Mouse (Mus musculus): ENCODE results near the gene Olfr978. TPM values are rescaled to one million over a fixed set of nuclear protein-coding genes. Genes with fewer than 3 reads are reported as not detected.

Olfr978 gene
- total RNA-seq (2023): not detected in 2 replicates

GRCm38 (mm10) chr9:39991813-39992212 lies at the start of gene Olfr978:
TSS of gene Olfr978 (plus strand) at chr9:39992113.

DNA sequence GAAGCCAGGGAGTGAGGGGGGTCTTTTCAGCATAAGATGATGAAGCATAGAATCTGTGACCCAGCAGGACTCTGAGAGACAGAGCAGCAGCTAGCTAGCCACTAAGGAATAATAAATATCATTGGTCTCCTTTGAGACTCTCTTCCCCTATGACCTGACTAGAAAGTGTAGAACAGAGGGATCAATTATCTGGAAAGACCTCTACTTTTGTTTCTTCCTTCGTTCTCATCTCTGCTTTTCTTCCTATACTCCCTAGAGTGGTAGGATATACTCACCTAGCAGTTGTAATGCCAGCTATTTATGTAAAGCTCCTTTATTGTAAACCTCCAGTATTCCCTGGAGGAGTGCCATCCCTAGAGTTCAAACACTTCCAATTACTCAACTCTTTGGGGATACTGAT lies 40.0 kb upstream of the Olfr978 start, which contains the start of gene Olfr975:
Gene Olfr975 (minus strand): TSS at position 101 of the 400 bp plus-strand sequence.

DNA sequence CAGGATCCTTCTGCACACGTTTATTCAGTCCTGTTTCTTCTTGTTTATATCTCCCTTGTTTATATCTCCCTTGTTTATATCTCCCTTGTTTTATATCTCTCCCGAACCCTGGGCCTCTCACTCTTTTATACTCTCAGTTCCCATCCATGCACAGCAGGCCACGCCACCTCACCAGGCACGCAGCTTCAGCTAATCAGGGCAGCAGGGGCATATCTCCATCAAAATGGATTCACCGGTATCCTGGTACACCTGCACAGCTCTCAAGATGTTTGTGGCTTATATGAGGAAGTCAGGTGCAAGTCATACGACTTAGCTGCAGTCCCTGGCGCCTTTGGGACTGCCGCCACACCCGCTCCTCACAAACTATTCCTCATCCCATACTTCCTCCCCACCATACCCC lies 30.9 kb upstream of the Olfr978 start, which contains the start of gene Olfr976:
Gene Olfr976 (minus strand): TSS at position 101 of the 400 bp plus-strand sequence.

GRCm38 (mm10) chr9:40003365-40003764 lies 11.5 kb downstream of the Olfr978 start, which contains the start of gene Olfr979:
TSS of gene Olfr979 (minus strand) at chr9:40003465.

GRCm38 (mm10) chr9:40009482-40009881 lies 17.6 kb downstream of the Olfr978 start, which contains the start of gene Olfr980:
TSS of gene Olfr980 (minus strand) at chr9:40009582.

GRCm38 (mm10) chr9:40021164-40021563 lies 29.3 kb downstream of the Olfr978 start, which contains the start of gene Olfr981:
TSS of gene Olfr981 (plus strand) at chr9:40021464.

Other genes starting within 250 kb of the Olfr978 start
- gene Olfr967, start 245.9 kb upstream of the Olfr978 start, total RNA-seq (2023): not detected in 2 replicates
- not detected in 2 replicates for gene Olfr968, start 208.9 kb upstream of the Olfr978 start, total RNA-seq (2023)
- gene Olfr969, start 201.2 kb upstream of the Olfr978 start, total RNA-seq (2023): not detected in 2 replicates
- gene Olfr970, start 183.3 kb upstream of the Olfr978 start, total RNA-seq (2023): not detected in 2 replicates
- not detected in 2 replicates for gene Olfr971, start 155.2 kb upstream of the Olfr978 start, total RNA-seq (2023)
- gene Olfr972, start 125.7 kb upstream of the Olfr978 start, total RNA-seq (2023): not detected in 2 replicates
- gene Olfr229, start 84.8 kb upstream of the Olfr978 start, total RNA-seq (2023): not detected in 2 replicates
- not detected in 2 replicates for gene Olfr974, start 54.6 kb upstream of the Olfr978 start, total RNA-seq (2023)
- not detected in 2 replicates for gene Olfr975, start 40.1 kb upstream of the Olfr978 start, total RNA-seq (2023)
- not detected in 2 replicates for gene Olfr976, start 31.0 kb upstream of the Olfr978 start, total RNA-seq (2023)
- gene Olfr979, start 11.4 kb downstream of the Olfr978 start, total RNA-seq (2023): not detected in 2 replicates
- not detected in 2 replicates for gene Olfr980, start 17.5 kb downstream of the Olfr978 start, total RNA-seq (2023)
- not detected in 2 replicates for gene Olfr981, start 29.4 kb downstream of the Olfr978 start, total RNA-seq (2023)
- gene Olfr982, start 81.7 kb downstream of the Olfr978 start, total RNA-seq (2023): not detected in 2 replicates
- not detected in 2 replicates for gene Olfr983, start 101.5 kb downstream of the Olfr978 start, total RNA-seq (2023)
- gene Olfr984, start 122.1 kb downstream of the Olfr978 start, total RNA-seq (2023): 0.28 TPM in 1 of 2 replicates, not detected in the other
- gene Olfr985, start 138.1 kb downstream of the Olfr978 start, total RNA-seq (2023): not detected in 2 replicates
- not detected in 2 replicates for gene Tmem225, start 156.0 kb downstream of the Olfr978 start, total RNA-seq (2023)
- not detected in 2 replicates for gene Olfr986, start 188.8 kb downstream of the Olfr978 start, total RNA-seq (2023)
- 0.29 and 0.76 TPM in 2 replicates for gene Zfp202, start 200.2 kb downstream of the Olfr978 start, total RNA-seq (2023)